In the genomic region with DNA sequence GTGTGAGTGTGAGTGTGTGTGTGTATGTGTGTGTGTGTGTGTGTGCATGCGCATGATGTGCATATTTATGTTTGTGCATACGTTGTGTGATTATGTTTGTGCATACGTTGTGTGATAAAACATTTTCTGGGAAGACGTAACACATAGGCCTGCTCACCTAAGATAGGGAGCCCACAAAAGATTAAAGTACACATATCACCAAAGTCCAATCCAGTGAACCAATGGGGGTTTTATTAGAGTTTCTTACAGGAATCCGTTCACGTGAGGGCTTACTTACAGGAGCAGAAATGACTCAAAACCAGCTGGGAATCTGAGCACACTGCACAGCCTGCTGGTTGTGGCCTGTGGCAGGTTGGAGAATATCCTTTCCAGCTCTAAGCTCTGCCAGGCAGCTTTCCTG, we compare ENCODE assay signal across 23 mouse cellular contexts.
"Had no signal": no experiment of that assay in that cellular context is flagged by ENCODE, and none has a peak within 500 bp of the region (broad histone marks: within the 10 kb centered on the region; RNA-seq: fewer than 3 reads in every experiment).

No protein-coding gene starts in this region.

- H3K4me1 ChIP-seq: heart, embryonic 10.5 days; heart, embryonic 12.5 days; hindbrain, embryonic 13.5 days; hindbrain, embryonic 15.5 days; kidney, embryonic 15.5 days had no signal

- DNase-seq: gastrocnemius, adult 2 months; gastrocnemius, postnatal 10 days; gastrocnemius, postnatal 25 days; heart, adult 18-20 months; heart, postnatal 10 days; heart, postnatal 36 days; kidney, adult 11 months; kidney, adult 2 months; kidney, adult 9 months; kidney, postnatal 14 days; kidney, postnatal 36 days had no signal

- H3K27ac ChIP-seq: gastrocnemius, adult 2 months; heart, embryonic 10.5 days; hindbrain, embryonic 13.5 days; hindbrain, embryonic 15.5 days; hindbrain, postnatal 0 days; kidney, embryonic 15.5 days; kidney, postnatal 0 days; layer of hippocampus, adult 2 months; left cerebral cortex, adult 2 months; limb, embryonic 13.5 days; limb, embryonic 15.5 days had no signal

- H3K9ac ChIP-seq: heart, embryonic 12.5 days; hindbrain, embryonic 13.5 days; hindbrain, embryonic 15.5 days; kidney, embryonic 15.5 days; limb, embryonic 13.5 days; limb, embryonic 15.5 days had no signal

- ATAC-seq: hindbrain, postnatal 0 days; intestine, embryonic 16.5 days had no signal

- H3K4me3 ChIP-seq: gastrocnemius, adult 2 months; heart, embryonic 10.5 days; heart, embryonic 12.5 days; hindbrain, embryonic 13.5 days; hindbrain, embryonic 15.5 days; kidney, embryonic 15.5 days; layer of hippocampus, adult 2 months; left cerebral cortex, adult 2 months; limb, embryonic 13.5 days; limb, embryonic 15.5 days had no signal

- H3K9me3 ChIP-seq: heart, embryonic 10.5 days; heart, embryonic 12.5 days; hindbrain, embryonic 13.5 days; hindbrain, embryonic 15.5 days; kidney, embryonic 15.5 days; limb, embryonic 13.5 days; limb, embryonic 15.5 days had no signal

- H3K4me2 ChIP-seq: heart, embryonic 12.5 days; hindbrain, embryonic 13.5 days; hindbrain, embryonic 15.5 days; kidney, embryonic 15.5 days; limb, embryonic 13.5 days; limb, embryonic 15.5 days had no signal

- H3K27me3 ChIP-seq: heart, embryonic 12.5 days; hindbrain, embryonic 13.5 days; hindbrain, embryonic 15.5 days; kidney, embryonic 15.5 days; limb, embryonic 13.5 days; limb, embryonic 15.5 days had no signal
